Mouse (Mus musculus) heart, embryonic 11.5 days (tissue): ENCODE measurements around the gene Apobec2. TPM values are rescaled to one million over a fixed set of nuclear protein-coding genes. Genes with fewer than 3 reads are reported as not detected.

Experiments used
- ATAC-seq: fragments of 200-750 bp; cut with Nextera tagmentation; replicated peaks from 2 replicates; pipeline ENCODE4 v1.8.0; 2017; ENCODE audit warnings: moderate library complexity; ENCODE audit not compliant: insufficient number of reproducible peaks, low FRiP score, low TSS enrichment
- H3K27ac ChIP-seq: fragments of 300-500 bp; sonication (generic); 2 replicates; pipeline ENCODE4 v1.5.1; 2014; ENCODE audit warnings: mild to moderate bottlenecking, low read depth, low read length
- H3K27me3 ChIP-seq: fragments of 300-500 bp; sonication (generic); 2 replicates; pipeline ENCODE4 v1.6.1; 2014; ENCODE audit warnings: mild to moderate bottlenecking, low read length, mixed read lengths; ENCODE audit not compliant: control insufficient read depth, insufficient read depth
- H3K36me3 ChIP-seq: fragments of 300-500 bp; sonication (generic); 2 replicates; pipeline ENCODE4 v1.6.1; 2014; ENCODE audit warnings: mild to moderate bottlenecking, low read length, moderate library complexity, mixed read lengths; ENCODE audit not compliant: control insufficient read depth, insufficient read depth
- H3K4me1 ChIP-seq: fragments of 300-500 bp; sonication (generic); 2 replicates; pipeline ENCODE4 v1.6.1; 2014; ENCODE audit warnings: low read length; ENCODE audit not compliant: control insufficient read depth, insufficient read depth
- H3K4me2 ChIP-seq: fragments of 300-500 bp; sonication (generic); 2 replicates; pipeline ENCODE4 v1.6.1; 2014; ENCODE audit warnings: mild to moderate bottlenecking, moderate library complexity
- H3K4me3 ChIP-seq: fragments of 300-500 bp; sonication (generic); 2 replicates; pipeline ENCODE4 v1.5.1; 2014; ENCODE audit warnings: low read depth, low read length
- H3K9ac ChIP-seq: fragments of 300-500 bp; sonication (generic); 2 replicates; pipeline ENCODE4 v1.6.1; 2014; ENCODE audit warnings: mild to moderate bottlenecking, low read depth, low read length, moderate library complexity
- H3K9me3 ChIP-seq: fragments of 300-500 bp; sonication (generic); replicated peaks from 2 replicates; pipeline ENCODE4 v1.6.1; 2016; ENCODE audit warnings: low read length; ENCODE audit not compliant: control insufficient read depth
- WGBS: fragments of 180-500 bp; shearing (Covaris S2); extraction: QIAGEN DNeasy Blood & Tissue Kit; methylation state at CpG from one replicate; pipeline ENCODE4 v1.1.7; 2014; ENCODE audit not compliant: insufficient replicate concordance; 5-methylcytosine and 5-hydroxymethylcytosine counted together
- polyA plus RNA-seq: library from polyadenylated mRNA; unstranded; fragments of >200 nt; fragmentation: Nextera tagmentation; extraction: Ambion mirVana; gene quantifications from 2 replicates; pipeline ENCODE4 v1.2.1, GENCODE M21; 2014

Gene Apobec2
- polyA plus RNA-seq, 1 experiment from 2014 or later = 213 TPM

DNA sequence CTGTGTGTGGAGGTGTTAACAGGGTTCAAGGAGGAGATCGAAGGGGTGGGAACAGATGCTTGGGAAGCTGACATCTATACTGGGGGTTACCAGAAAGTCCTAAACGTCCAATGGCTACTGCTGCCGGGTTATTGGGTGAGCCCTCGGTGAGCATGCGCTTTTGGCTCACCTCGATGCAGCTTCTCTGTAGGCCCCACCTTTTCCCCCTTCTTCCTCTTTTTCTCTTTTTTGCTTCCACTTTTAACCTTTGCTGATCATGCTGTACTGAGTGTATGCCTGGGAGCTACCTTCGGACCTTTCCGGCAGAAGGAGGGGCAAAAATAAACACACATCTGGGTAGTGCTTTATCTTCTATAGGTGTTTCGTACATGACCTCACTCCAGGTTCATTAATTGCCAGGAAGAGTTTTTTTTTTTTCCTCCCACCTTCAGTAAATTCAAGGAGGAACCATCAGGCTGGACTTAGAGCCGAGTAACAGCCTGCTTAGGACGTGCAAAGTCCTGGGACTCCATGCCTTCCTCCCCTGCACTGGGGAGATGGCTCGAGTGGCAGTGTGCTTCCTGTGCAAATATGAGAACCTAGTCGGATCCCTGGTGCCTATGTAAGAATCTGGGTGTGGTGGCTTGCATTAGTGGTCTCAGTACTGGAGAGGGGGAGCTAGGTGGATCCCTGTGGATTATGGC lies 25.4 kb upstream of the Apobec2 start:
- 69% methylated on average over 13 of the region's 13 CpGs for WGBS
- no peaks in the 10 kb centered on the region for H3K9me3 ChIP-seq
- no peaks in the 10 kb centered on the region for H3K36me3 ChIP-seq
- H3K27ac ChIP-seq = no peak overlapping the region
- no peak overlapping the region for H3K9ac ChIP-seq
- H3K27me3 ChIP-seq = no peaks in the 10 kb centered on the region
- no peaks in the 10 kb centered on the region for H3K4me1 ChIP-seq
- H3K4me3 ChIP-seq = no peak overlapping the region
- no peak overlapping the region for H3K4me2 ChIP-seq
- no peak for ATAC-seq

GRCm38 (mm10) chr17:48455955-48456354 lies 23.2 kb upstream of the Apobec2 start:
- ATAC-seq = no peak
- Histone ChIP-seq H3K9me3 (no peaks in the 10 kb centered on the region), H3K36me3 (no peaks in the 10 kb centered on the region), H3K4me3 (no peak overlapping the region), H3K9ac (no peak overlapping the region), H3K27ac (no peak overlapping the region), H3K27me3 (no peaks in the 10 kb centered on the region), H3K4me1 (no peaks in the 10 kb centered on the region), H3K4me2 (no peak overlapping the region)
- WGBS = 85% methylated on average over 2 of the region's 2 CpGs

DNA sequence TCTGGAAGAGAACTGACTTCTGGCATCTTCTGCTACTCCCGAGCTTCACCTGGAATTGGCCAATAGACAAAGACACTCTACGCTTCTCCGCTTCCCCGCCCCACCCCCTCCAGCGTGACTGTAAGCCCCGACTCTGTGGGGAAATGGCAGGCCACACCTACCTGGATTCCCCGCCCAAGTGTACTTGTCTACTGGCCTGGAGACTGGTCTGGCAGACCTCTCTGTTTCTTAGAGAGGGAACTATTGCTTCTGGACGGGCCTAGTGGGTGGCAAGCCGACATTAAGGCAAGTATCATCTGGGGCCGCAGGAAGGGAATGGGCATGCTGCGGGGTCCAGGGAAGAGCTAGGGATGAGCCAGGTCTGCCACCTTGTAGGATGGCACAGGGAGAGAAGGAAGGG lies 22.0 kb upstream of the Apobec2 start, which contains the start of gene Unc5cl:
TSS of gene Unc5cl (plus strand) at position 214 of the 400 bp plus-strand sequence.
- Histone ChIP-seq H3K27ac (no peak within 1 kb of the TSS), H3K4me1 (no peaks in the 10 kb centered on the region), H3K9me3 (no peaks in the 10 kb centered on the region), H3K4me2 (peak within 1 kb of the TSS; percentile 42), H3K27me3 (no peaks in the 10 kb centered on the region), H3K36me3 (no peaks in the 10 kb centered on the region), H3K9ac (no peak within 1 kb of the TSS), H3K4me3 (no peak within 1 kb of the TSS)
- WGBS = 62% methylated on average over 11 of the region's 11 CpGs
- no peak for ATAC-seq

DNA sequence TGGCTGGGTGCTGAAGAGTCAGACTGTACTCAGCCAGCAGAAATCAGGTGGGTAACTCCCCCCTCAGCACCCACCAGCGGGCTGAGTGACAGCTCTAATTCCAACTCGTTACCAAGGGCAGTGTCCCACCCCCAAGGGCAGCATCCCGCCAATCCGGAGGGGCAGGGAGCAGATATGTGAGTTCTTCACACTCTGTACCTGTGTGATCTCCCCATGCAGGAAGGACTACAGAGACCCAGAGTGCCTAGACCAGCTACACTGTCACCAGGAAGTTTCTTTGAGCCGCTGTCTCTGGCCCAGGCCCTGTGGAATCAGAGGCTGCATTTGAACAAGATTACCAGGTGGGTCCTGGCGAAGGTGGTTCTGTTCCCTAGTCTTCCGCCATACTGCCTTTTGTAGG lies 21.5 kb upstream of the Apobec2 start:
- Histone ChIP-seq H3K9ac (no peak overlapping the region), H3K9me3 (no peaks in the 10 kb centered on the region), H3K27ac (no peak overlapping the region), H3K4me1 (no peaks in the 10 kb centered on the region), H3K4me2 (peak overlapping the region; percentile 42), H3K4me3 (no peak overlapping the region), H3K27me3 (no peaks in the 10 kb centered on the region), H3K36me3 (no peaks in the 10 kb centered on the region)
- no peak for ATAC-seq
- WGBS = 30% methylated on average over 7 of the region's 7 CpGs

GRCm38 (mm10) chr17:48453489-48453888 lies 20.8 kb upstream of the Apobec2 start:
- WGBS = 65% methylated on average over 7 of the region's 7 CpGs
- no peak overlapping the region for H3K9ac ChIP-seq
- H3K4me1 ChIP-seq = no peaks in the 10 kb centered on the region
- no peaks in the 10 kb centered on the region for H3K27me3 ChIP-seq
- no peaks in the 10 kb centered on the region for H3K9me3 ChIP-seq
- H3K36me3 ChIP-seq = no peaks in the 10 kb centered on the region
- no peak overlapping the region for H3K4me2 ChIP-seq
- H3K27ac ChIP-seq = no peak overlapping the region
- no peak for ATAC-seq
- H3K4me3 ChIP-seq = no peak overlapping the region

GRCm38 (mm10) chr17:48451753-48452444 lies 19.2 kb upstream of the Apobec2 start:
- Histone ChIP-seq H3K4me1 (no peaks in the 10 kb centered on the region), H3K9me3 (no peaks in the 10 kb centered on the region), H3K27me3 (no peaks in the 10 kb centered on the region), H3K9ac (no peak overlapping the region), H3K4me3 (no peak overlapping the region), H3K36me3 (no peaks in the 10 kb centered on the region), H3K4me2 (no peak overlapping the region), H3K27ac (no peak overlapping the region)
- 65% methylated on average over 9 of the region's 9 CpGs for WGBS
- no peak for ATAC-seq

- ATAC-seq = no peak
- Histone ChIP-seq H3K4me3 (no peak within 1 kb of the TSS), H3K4me2 (no peak within 1 kb of the TSS), H3K27me3 (no peaks in the 10 kb centered on the region), H3K27ac (no peak within 1 kb of the TSS), H3K9ac (no peak within 1 kb of the TSS), H3K4me1 (no peaks in the 10 kb centered on the region), H3K36me3 (no peaks in the 10 kb centered on the region), H3K9me3 (no peaks in the 10 kb centered on the region)
- WGBS = 55% methylated on average over 7 of the region's 7 CpGs
Observed at GRCm38 (mm10) chr17:48451353-48451675, 18.6 kb upstream of the Apobec2 start, which contains the start of gene Tspo2. Gene Tspo2 (minus strand): TSS chr17:48451522.

DNA sequence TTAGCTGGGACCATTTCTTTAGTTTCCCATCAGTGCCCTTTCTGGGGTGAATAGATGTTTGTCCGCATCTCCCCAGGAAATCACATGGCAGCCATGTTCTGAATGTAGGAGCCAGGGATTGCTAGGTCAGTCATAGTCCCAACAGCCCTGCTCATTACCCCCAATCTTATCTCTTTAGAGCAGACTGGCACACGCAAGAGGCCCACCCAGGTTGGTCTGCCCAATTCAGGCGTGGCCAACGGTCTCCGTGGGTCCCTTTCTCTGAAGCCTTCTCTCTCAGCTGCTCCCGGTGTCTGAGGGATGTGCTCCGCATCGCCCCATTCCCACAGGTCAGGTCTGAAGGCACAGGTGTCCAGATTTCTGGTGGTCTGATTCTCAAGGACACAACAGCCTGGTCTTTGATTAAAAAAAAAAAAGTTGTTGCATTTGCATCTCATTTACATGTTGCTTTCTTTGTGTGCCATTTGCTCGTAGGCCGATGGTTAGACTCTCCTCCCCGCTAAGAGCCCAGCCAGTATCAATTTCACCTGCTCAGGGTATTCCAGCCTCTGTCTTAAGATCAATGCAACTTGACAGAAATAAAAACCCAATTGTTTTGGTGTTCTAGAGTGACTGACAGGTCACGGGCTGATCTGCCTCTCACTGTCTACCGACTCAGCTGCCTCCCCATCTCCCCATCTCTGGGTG lies 18.1 kb upstream of the Apobec2 start:
- Histone ChIP-seq H3K27me3 (no peaks in the 10 kb centered on the region), H3K9me3 (no peaks in the 10 kb centered on the region), H3K4me1 (no peaks in the 10 kb centered on the region), H3K27ac (no peak overlapping the region), H3K36me3 (no peaks in the 10 kb centered on the region), H3K4me3 (no peak overlapping the region), H3K9ac (no peak overlapping the region), H3K4me2 (no peak overlapping the region)
- ATAC-seq = peak; percentile 58
- 79% methylated on average over 13 of the region's 13 CpGs for WGBS
